Mouse (Mus musculus): ENCODE results near the gene Fkbp7. TPM values are rescaled to one million over a fixed set of nuclear protein-coding genes. Genes with fewer than 3 reads are reported as not detected.
"Not testable (repeated sequence)": the region's sequence is repeated elsewhere in the genome, so short reads cannot be mapped to it uniquely, and the experiment has no call there.

The Fkbp7 gene
- polyA plus RNA-seq, 1 experiment from 2014 or later = 7.1 TPM

DNA sequence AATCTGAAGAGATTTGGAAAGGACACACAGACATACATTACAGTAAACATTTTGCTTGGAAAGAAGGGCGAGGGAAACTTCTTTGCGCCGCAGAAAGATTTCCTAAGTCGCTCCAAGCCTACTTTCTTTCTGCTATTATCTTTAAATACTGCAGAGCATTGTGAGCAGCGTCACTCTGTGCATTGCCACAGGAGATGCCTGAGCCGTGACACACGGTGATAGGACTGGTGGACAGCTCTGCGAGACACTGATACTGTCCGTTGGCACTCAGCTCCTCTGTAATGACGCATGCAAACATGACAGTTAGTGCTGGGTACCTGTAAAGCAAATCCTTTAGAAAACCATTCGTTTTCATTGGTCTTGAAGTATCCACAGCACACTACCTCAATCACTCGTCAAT, 42.6 kb downstream of the Fkbp7 start:
- Histone ChIP-seq H3K4me3 (replicated peaks) (no peak overlapping the region), H3K36me3 (peaks cover 15% of the 10 kb centered on the region), H3K9me3 (replicated peaks) (no peaks in the 10 kb centered on the region), H3K27me3 (no peaks in the 10 kb centered on the region), H3K4me1 (replicated peaks) (no peaks in the 10 kb centered on the region), H3K4me2 (no peak overlapping the region), H3K9ac (no peak overlapping the region), H3K27ac (no peak overlapping the region)
- no peak for ATAC-seq (ENCODE audit: low read depth)
- DNase-seq = no peak
- WGBS (ENCODE audit: insufficient replicate concordance) = 68% methylated on average over 12 of the region's 12 CpGs

- peaks cover 13% of the 10 kb centered on the region for H3K36me3 ChIP-seq
- H3K4me2 ChIP-seq; H3K4me3 ChIP-seq (replicated peaks); H3K4me1 ChIP-seq (replicated peaks); H3K27me3 ChIP-seq; H3K9me3 ChIP-seq (replicated peaks); DNase-seq; H3K27ac ChIP-seq; H3K9ac ChIP-seq; ATAC-seq (ENCODE audit: low read depth): not testable (repeated sequence)
- WGBS (ENCODE audit: insufficient replicate concordance) = 36% methylated on average over 2 of the region's 2 CpGs
Measured at GRCm38 (mm10) chr2:76622316-76622715, 50.6 kb downstream of the Fkbp7 start.

DNA sequence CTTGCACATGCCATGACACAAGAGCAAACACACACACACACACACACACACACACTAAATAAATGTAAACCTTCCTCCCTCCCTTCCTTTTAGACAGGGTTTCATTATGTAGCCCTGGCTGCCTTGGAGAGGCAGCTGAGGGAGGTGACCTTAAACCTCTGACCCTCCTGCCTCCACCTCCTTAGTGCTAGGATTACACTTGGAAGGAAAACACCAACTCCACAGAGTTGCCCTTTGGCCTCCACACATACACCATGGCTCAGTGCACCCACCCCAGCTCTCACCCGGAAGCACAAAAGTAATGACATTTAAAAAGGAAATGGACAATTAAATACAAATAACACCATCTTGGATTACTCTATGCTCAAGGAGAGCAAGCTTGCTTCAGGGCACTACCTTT, 51.2 kb downstream of the Fkbp7 start:
- 0 out of 2 replicates have a peak, but pooled peaks cover 9% of the 10 kb centered on the region for H3K4me1 ChIP-seq (replicated peaks)
- H3K4me3 ChIP-seq (replicated peaks) = no peak overlapping the region
- no peaks in the 10 kb centered on the region for H3K27me3 ChIP-seq
- no peaks in the 10 kb centered on the region for H3K9me3 ChIP-seq (replicated peaks)
- H3K9ac ChIP-seq = no peak overlapping the region
- H3K36me3 ChIP-seq = peaks cover 10% of the 10 kb centered on the region; the same call in 1 of the 2 replicates
- ATAC-seq (ENCODE audit: low read depth) (no peak), DNase-seq (no peak)
- H3K27ac ChIP-seq = no peak overlapping the region
- WGBS (ENCODE audit: insufficient replicate concordance) = 65% methylated on average over 1 of the region's 1 CpGs
- no peak overlapping the region for H3K4me2 ChIP-seq

- H3K4me1 ChIP-seq (replicated peaks) = 0 out of 2 replicates have a peak, but pooled peaks cover 9% of the 10 kb centered on the region
- H3K4me3 ChIP-seq (replicated peaks) = no peak overlapping the region
- 63% methylated on average over 5 of the region's 5 CpGs for WGBS (ENCODE audit: insufficient replicate concordance)
- no peak overlapping the region for H3K4me2 ChIP-seq
- DNase-seq = no peak
- H3K27ac ChIP-seq = no peak overlapping the region
- H3K9me3 ChIP-seq (replicated peaks) = no peaks in the 10 kb centered on the region
- no peaks in the 10 kb centered on the region for H3K27me3 ChIP-seq
- H3K36me3 ChIP-seq = peaks cover 6% of the 10 kb centered on the region; the same call in 1 of the 2 replicates
- ATAC-seq (ENCODE audit: low read depth) = no peak
- no peak overlapping the region for H3K9ac ChIP-seq
Measured at GRCm38 (mm10) chr2:76620188-76620587, 52.7 kb downstream of the Fkbp7 start.

- WGBS (ENCODE audit: insufficient replicate concordance) = 26% methylated on average over 1 of the region's 1 CpGs
- H3K27ac ChIP-seq = no peak overlapping the region
- no peak for ATAC-seq (ENCODE audit: low read depth)
Measured at GRCm38 (mm10) chr2:76618078-76618477, 54.8 kb downstream of the Fkbp7 start.

More at GRCm38 (mm10) chr2:76618078-76618477, 54.8 kb downstream of the Fkbp7 start:
- no peak overlapping the region for H3K4me2 ChIP-seq
- DNase-seq = no peak
- 0 out of 2 replicates have a peak, but pooled peaks cover 9% of the 10 kb centered on the region for H3K4me1 ChIP-seq (replicated peaks)
- no peaks in the 10 kb centered on the region for H3K36me3 ChIP-seq
- no peaks in the 10 kb centered on the region for H3K27me3 ChIP-seq
- H3K9me3 ChIP-seq (replicated peaks) = no peaks in the 10 kb centered on the region
- no peak overlapping the region for H3K4me3 ChIP-seq (replicated peaks)
- H3K9ac ChIP-seq = no peak overlapping the region

Other genes with a start within 250 kb of the Fkbp7 start
- 9.6 and 11.5 TPM in 2 replicates for gene Prkra, start 25.1 kb downstream of the Fkbp7 start, polyA plus RNA-seq (2015; fragmentation: Nextera tagmentation; extraction: Ambion mirVana)
- not detected in 2 replicates for gene Pjvk, start 24.6 kb downstream of the Fkbp7 start, polyA plus RNA-seq (2015; fragmentation: Nextera tagmentation; extraction: Ambion mirVana)
- gene Plekha3, start 2.2 kb upstream of the Fkbp7 start, polyA plus RNA-seq (2015; fragmentation: Nextera tagmentation; extraction: Ambion mirVana) = 3.8 and 4.2 TPM in 2 replicates